In genomic region chr12:118519801-118520327, GRCm38 (mm10) we compare ENCODE assay signal across 25 mouse cellular contexts.
DNase-seq lines count a peak whose midpoint lies in the region; ATAC-seq and TF ChIP-seq lines count a peak whose summit lies in the region.
"Had no signal": no experiment of that assay in that cellular context is flagged by ENCODE, and none has a peak within 500 bp of the region (broad histone marks: within the 10 kb centered on the region; RNA-seq: fewer than 3 reads in every experiment).

No protein-coding gene starts in this region.

- no peak for TF ChIP-seq CTCF in forebrain, postnatal 0 days (IDR thresholded peaks at IDR 0.05; ENCODE audit: low read depth)
- no peak for TF ChIP-seq CTCF in E14TG2a.4 (conservative IDR thresholded peaks at IDR 0.05; ENCODE audit: low read length)

- H3K27ac ChIP-seq in forebrain, embryonic 11.5 days (ENCODE audit: low read depth, low read length): peak overlapping the region; percentile 27; the same call in 1 of the 2 replicates
- no peak overlapping the region for H3K27ac ChIP-seq in forebrain, postnatal 0 days (ENCODE audit: low read depth, low read length)
- H3K27ac ChIP-seq in forebrain, embryonic 12.5 days: no peak overlapping the region
- no peak overlapping the region for H3K27ac ChIP-seq in midbrain, embryonic 14.5 days (replicated peaks; ENCODE audit: low read depth, low read length)
- H3K27ac ChIP-seq: hindbrain, postnatal 0 days; limb, embryonic 15.5 days; liver, embryonic 15.5 days; neural tube, embryonic 15.5 days; stomach, embryonic 15.5 days had no signal

- no peak for DNase-seq in forebrain, embryonic 11.5 days (ENCODE audit: low spot score)
- no peak for DNase-seq in forebrain, postnatal 0 days
- DNase-seq in midbrain, embryonic 14.5 days: peak; percentile 20
- DNase-seq in frontal cortex, postnatal 10 days (ENCODE audit: low spot score in 2 of 2): no peak
- DNase-seq in urinary bladder, postnatal 25 days (ENCODE audit: low spot score): no peak
- DNase-seq: adrenal gland, adult 8-10 months; cerebellum, adult 11-12 months; cerebellum, postnatal 25 days; gastrocnemius, postnatal 10 days; heart, adult 11 months; kidney, postnatal 36 days; layer of hippocampus, postnatal 36 days; lung, postnatal 4 days; thymus, adult 18-20 months; thymus, postnatal 36 days had no signal

- H3K9ac ChIP-seq in forebrain, embryonic 11.5 days (ENCODE audit: low read length): no peak overlapping the region; the same call in 1 of the 2 replicates
- H3K9ac ChIP-seq in forebrain, postnatal 0 days: no peak overlapping the region
- H3K9ac ChIP-seq in forebrain, embryonic 12.5 days: no peak overlapping the region
- no peak overlapping the region for H3K9ac ChIP-seq in midbrain, embryonic 14.5 days (replicated peaks; ENCODE audit: low read length)
- H3K9ac ChIP-seq: limb, embryonic 15.5 days; liver, embryonic 15.5 days; neural tube, embryonic 15.5 days; stomach, embryonic 15.5 days had no signal

- WGBS in forebrain, embryonic 11.5 days: 15% methylated on average over 10 of the region's 10 CpGs
- WGBS in forebrain, postnatal 0 days: 11% methylated on average over 10 of the region's 10 CpGs
- WGBS in forebrain, embryonic 12.5 days: 12% methylated on average over 10 of the region's 10 CpGs
- WGBS in midbrain, embryonic 14.5 days: 20% methylated on average over 10 of the region's 10 CpGs

- no peaks in the 10 kb centered on the region for H3K9me3 ChIP-seq in forebrain, embryonic 11.5 days (ENCODE audit: control insufficient read depth, low read length)
- no peaks in the 10 kb centered on the region for H3K9me3 ChIP-seq in forebrain, postnatal 0 days (ENCODE audit: low read length)
- H3K9me3 ChIP-seq in E14TG2a.4 (ENCODE audit: low read length): no peaks in the 10 kb centered on the region
- no peaks in the 10 kb centered on the region for H3K9me3 ChIP-seq in forebrain, embryonic 12.5 days
- no peaks in the 10 kb centered on the region for H3K9me3 ChIP-seq in midbrain, embryonic 14.5 days (ENCODE audit: control insufficient read depth, low read length)
- H3K9me3 ChIP-seq: limb, embryonic 15.5 days; liver, embryonic 15.5 days; neural tube, embryonic 15.5 days; stomach, embryonic 15.5 days had no signal

- no peak overlapping the region for H3K4me3 ChIP-seq in forebrain, embryonic 11.5 days (ENCODE audit: low read depth, low read length)
- H3K4me3 ChIP-seq in forebrain, postnatal 0 days (ENCODE audit: low read depth, low read length): no peak overlapping the region
- 0 out of 2 replicates have a peak overlapping the region, but pooled peaks have one; percentile 3 for H3K4me3 ChIP-seq in E14TG2a.4 (replicated peaks; ENCODE audit: low read length)
- H3K4me3 ChIP-seq in forebrain, embryonic 12.5 days (replicated peaks): no peak overlapping the region
- H3K4me3 ChIP-seq in midbrain, embryonic 14.5 days (replicated peaks; ENCODE audit: low read depth, low read length): no peak overlapping the region
- H3K4me3 ChIP-seq: limb, embryonic 15.5 days; liver, embryonic 15.5 days; neural tube, embryonic 15.5 days; stomach, embryonic 15.5 days had no signal

- no peak overlapping the region for H3K4me2 ChIP-seq in forebrain, embryonic 11.5 days (ENCODE audit: low read depth, low read length, severe bottlenecking)
- H3K4me2 ChIP-seq in forebrain, postnatal 0 days (ENCODE audit: low read depth): no peak overlapping the region
- H3K4me2 ChIP-seq in forebrain, embryonic 12.5 days: peak overlapping the region; percentile 19
- H3K4me2 ChIP-seq in midbrain, embryonic 14.5 days (ENCODE audit: low read length): peak overlapping the region; percentile 15; the same call in 1 of the 2 replicates
- H3K4me2 ChIP-seq: heart, embryonic 11.5 days; limb, embryonic 15.5 days; liver, embryonic 15.5 days; neural tube, embryonic 15.5 days; stomach, embryonic 15.5 days had no signal

- H3K4me1 ChIP-seq in forebrain, embryonic 11.5 days (replicated peaks; ENCODE audit: control insufficient read depth, insufficient read depth, low read length): peaks cover 17% of the 10 kb centered on the region
- no peaks in the 10 kb centered on the region for H3K4me1 ChIP-seq in forebrain, postnatal 0 days (ENCODE audit: insufficient read depth)
- peaks cover 41% of the 10 kb centered on the region for H3K4me1 ChIP-seq in E14TG2a.4 (replicated peaks; ENCODE audit: low read depth, low read length)
- peaks cover 31% of the 10 kb centered on the region for H3K4me1 ChIP-seq in forebrain, embryonic 12.5 days
- H3K4me1 ChIP-seq in midbrain, embryonic 14.5 days (ENCODE audit: control insufficient read depth, insufficient read depth, low read length): 0 out of 2 replicates have a peak, but pooled peaks cover 14% of the 10 kb centered on the region
- H3K4me1 ChIP-seq: limb, embryonic 15.5 days; liver, embryonic 15.5 days; stomach, embryonic 15.5 days had no signal

- ATAC-seq in forebrain, embryonic 11.5 days (replicated peaks; ENCODE audit: low FRiP score): no peak
- ATAC-seq in forebrain, postnatal 0 days: no peak
- 0 out of 2 replicates have a peak, but pooled peaks have one; percentile 18 for ATAC-seq in forebrain, embryonic 12.5 days (ENCODE audit: low FRiP score)
- no peak for ATAC-seq in midbrain, embryonic 14.5 days (ENCODE audit: low FRiP score, low TSS enrichment)
- ATAC-seq: activated CD4-positive, CD25-positive, alpha-beta regulatory T cell, adult 4 months; hindbrain, postnatal 0 days; intestine, postnatal 0 days had no signal

- no peaks in the 10 kb centered on the region for H3K36me3 ChIP-seq in forebrain, embryonic 11.5 days (ENCODE audit: control insufficient read depth, insufficient read depth, low read length)
- no peaks in the 10 kb centered on the region for H3K36me3 ChIP-seq in forebrain, postnatal 0 days (ENCODE audit: insufficient read depth)
- no peaks in the 10 kb centered on the region for H3K36me3 ChIP-seq in E14TG2a.4 (ENCODE audit: insufficient read depth, low read length)
- H3K36me3 ChIP-seq in forebrain, embryonic 12.5 days (replicated peaks): no peaks in the 10 kb centered on the region
- H3K36me3 ChIP-seq in midbrain, embryonic 14.5 days (ENCODE audit: control insufficient read depth, insufficient read depth, low read length): no peaks in the 10 kb centered on the region
- H3K36me3 ChIP-seq: limb, embryonic 15.5 days; liver, embryonic 15.5 days; neural tube, embryonic 15.5 days; stomach, embryonic 15.5 days had no signal

- no peaks in the 10 kb centered on the region; the same call in 1 of the 2 replicates for H3K27me3 ChIP-seq in forebrain, embryonic 11.5 days (ENCODE audit: control insufficient read depth, insufficient read depth, low read length)
- no peaks in the 10 kb centered on the region for H3K27me3 ChIP-seq in forebrain, postnatal 0 days (ENCODE audit: insufficient read depth, low read length)
- peaks cover 27% of the 10 kb centered on the region for H3K27me3 ChIP-seq in E14TG2a.4 (ENCODE audit: insufficient read depth, low read length)
- peaks cover 8% of the 10 kb centered on the region; the same call in 1 of the 2 replicates for H3K27me3 ChIP-seq in forebrain, embryonic 12.5 days
- H3K27me3 ChIP-seq in midbrain, embryonic 14.5 days (ENCODE audit: control insufficient read depth, insufficient read depth, low read length): no peaks in the 10 kb centered on the region
- H3K27me3 ChIP-seq: limb, embryonic 15.5 days; liver, embryonic 15.5 days; stomach, embryonic 15.5 days had no signal

Comparison
In these comparisons a context has a peak if more than half of its experiments do, and no peak if none do; other contexts are left out.
1. H3K4me2 ChIP-seq: peak in forebrain, embryonic 12.5 days (single experiment) and midbrain, embryonic 14.5 days (single experiment); none in forebrain, embryonic 11.5 days (single experiment) and forebrain, postnatal 0 days (single experiment).